Mouse (Mus musculus) neural tube, embryonic 15.5 days (tissue): ENCODE data around the gene Ppp1r13l. TPM values are rescaled to one million over a fixed set of nuclear protein-coding genes. Genes with fewer than 3 reads are reported as not detected.

Source experiments
- ATAC-seq: fragments of 200-750 bp; cut with Nextera tagmentation; 2 replicates; pipeline ENCODE4 v1.8.0; 2017; ENCODE audit warnings: mild to moderate bottlenecking, moderate TSS enrichment, moderate library complexity; ENCODE audit not compliant: low FRiP score
- H3K27ac ChIP-seq: fragments of 300-500 bp; sonication (generic); replicated peaks from 2 replicates; pipeline ENCODE4 v1.5.1; 2015; ENCODE audit warnings: mild to moderate bottlenecking, inconsistent platforms
- H3K27me3 ChIP-seq: fragments of 300-500 bp; sonication (generic); replicated peaks from 2 replicates; pipeline ENCODE4 v1.6.1; 2015; ENCODE audit warnings: inconsistent platforms
- H3K36me3 ChIP-seq: fragments of 300-500 bp; sonication (generic); 2 replicates; pipeline ENCODE4 v1.6.1; 2015; ENCODE audit warnings: inconsistent platforms
- H3K4me1 ChIP-seq: fragments of 300-500 bp; sonication (generic); 2 replicates; pipeline ENCODE4 v1.6.1; 2015; ENCODE audit warnings: inconsistent platforms
- H3K4me2 ChIP-seq: fragments of 300-500 bp; sonication (generic); 2 replicates; pipeline ENCODE4 v1.6.1; 2015; ENCODE audit warnings: inconsistent platforms, mild to moderate bottlenecking, moderate library complexity
- H3K4me3 ChIP-seq: fragments of 300-500 bp; sonication (generic); replicated peaks from 2 replicates; pipeline ENCODE4 v1.5.1; 2015; ENCODE audit warnings: mild to moderate bottlenecking, inconsistent platforms
- H3K9ac ChIP-seq: fragments of 300-500 bp; sonication (generic); replicated peaks from 2 replicates; pipeline ENCODE4 v1.6.1; 2015; ENCODE audit warnings: mild to moderate bottlenecking, inconsistent platforms
- H3K9me3 ChIP-seq: fragments of 300-500 bp; sonication (generic); replicated peaks from 2 replicates; pipeline ENCODE4 v1.6.1; 2016; ENCODE audit warnings: inconsistent platforms
- WGBS: fragments of 180-500 bp; shearing (Covaris S2); methylation state at CpG from one replicate; pipeline ENCODE4 v1.1.7; 2015; ENCODE audit warnings: mixed read lengths; 5-methylcytosine and 5-hydroxymethylcytosine counted together
- polyA plus RNA-seq: library from polyadenylated mRNA; unstranded; fragments of >200 nt; fragmentation: Nextera tagmentation; extraction: Ambion mirVana; gene quantifications from 2 replicates; pipeline ENCODE4 v1.2.1, GENCODE M21; 2015

Gene Ppp1r13l
- polyA plus RNA-seq, 1 experiment from 2014 or later = 1.9 TPM

- no peaks in the 10 kb centered on the region for H3K9me3 ChIP-seq
- no peak for ATAC-seq
- no peak overlapping the region for H3K9ac ChIP-seq
- no peaks in the 10 kb centered on the region; the same call in 1 of the 2 replicates for H3K27me3 ChIP-seq
- no peak overlapping the region for H3K27ac ChIP-seq
- no peak overlapping the region for H3K4me3 ChIP-seq
- peaks cover 48% of the 10 kb centered on the region for H3K36me3 ChIP-seq
- H3K4me1 ChIP-seq = peaks cover 27% of the 10 kb centered on the region
- WGBS = 71% methylated on average over 10 of the region's 10 CpGs
- H3K4me2 ChIP-seq = no peak overlapping the region
Observed at GRCm38 (mm10) chr7:19356311-19356710, 3.2 kb upstream of the Ppp1r13l start.

- Histone ChIP-seq H3K9ac (peak overlapping the region; percentile 62), H3K4me3 (peak overlapping the region; percentile 65), H3K27ac (no peak overlapping the region), H3K9me3 (no peaks in the 10 kb centered on the region), H3K36me3 (peaks cover 34% of the 10 kb centered on the region), H3K4me2 (peak overlapping the region; percentile 96), H3K4me1 (peaks cover 38% of the 10 kb centered on the region), H3K27me3 (peaks cover 11% of the 10 kb centered on the region)
- no peak for ATAC-seq
- WGBS = 94% methylated on average over 25 of the region's 25 CpGs
Observed at GRCm38 (mm10) chr7:19357381-19358375, 1.9 kb upstream of the Ppp1r13l start.

- no peak for ATAC-seq
- peak overlapping the region; percentile 96 for H3K4me2 ChIP-seq
- peak overlapping the region; percentile 62 for H3K9ac ChIP-seq
- no peaks in the 10 kb centered on the region for H3K9me3 ChIP-seq
- no peak overlapping the region for H3K27ac ChIP-seq
- 24% methylated on average over 13 of the region's 13 CpGs for WGBS
- H3K36me3 ChIP-seq = peaks cover 25% of the 10 kb centered on the region
- H3K4me3 ChIP-seq = peak overlapping the region; percentile 65
- peaks cover 38% of the 10 kb centered on the region for H3K4me1 ChIP-seq
- H3K27me3 ChIP-seq = peaks cover 16% of the 10 kb centered on the region
Observed at GRCm38 (mm10) chr7:19358634-19359033, 915 bp upstream of the Ppp1r13l start.

GRCm38 (mm10) chr7:19359892-19360641 lies 518 bp downstream of the Ppp1r13l start:
- peaks cover 38% of the 10 kb centered on the region for H3K4me1 ChIP-seq
- peaks cover 20% of the 10 kb centered on the region for H3K27me3 ChIP-seq
- peaks cover 14% of the 10 kb centered on the region for H3K36me3 ChIP-seq
- peak overlapping the region; percentile 65 for H3K4me3 ChIP-seq
- ATAC-seq = peak; percentile 83
- no peaks in the 10 kb centered on the region for H3K9me3 ChIP-seq
- H3K27ac ChIP-seq = peak overlapping the region; percentile 63
- H3K9ac ChIP-seq = peak overlapping the region; percentile 62
- peak overlapping the region; percentile 96 for H3K4me2 ChIP-seq
- WGBS = under 1% methylated on average over 45 of the region's 45 CpGs

GRCm38 (mm10) chr7:19360944-19361343 lies 1.4 kb downstream of the Ppp1r13l start:
- 1% methylated on average over 27 of the region's 27 CpGs for WGBS
- Histone ChIP-seq H3K4me1 (peaks cover 38% of the 10 kb centered on the region), H3K27me3 (peaks cover 20% of the 10 kb centered on the region), H3K4me3 (peak overlapping the region; percentile 65), H3K9me3 (no peaks in the 10 kb centered on the region), H3K4me2 (peak overlapping the region; percentile 96), H3K36me3 (peaks cover 8% of the 10 kb centered on the region), H3K9ac (peak overlapping the region; percentile 45), H3K27ac (peak overlapping the region; percentile 63; the same call in 1 of the 2 replicates)
- peak; percentile 45; the same call in 1 of the 2 replicates for ATAC-seq

- H3K27me3 ChIP-seq = peaks cover 20% of the 10 kb centered on the region
- ATAC-seq = no peak
- peak overlapping the region; percentile 96 for H3K4me2 ChIP-seq
- WGBS = 14% methylated on average over 16 of the region's 16 CpGs
- no peaks in the 10 kb centered on the region for H3K9me3 ChIP-seq
- no peak overlapping the region for H3K27ac ChIP-seq
- peak overlapping the region; percentile 65 for H3K4me3 ChIP-seq
- H3K36me3 ChIP-seq = peaks cover 3% of the 10 kb centered on the region; the same call in 1 of the 2 replicates
- H3K4me1 ChIP-seq = peaks cover 38% of the 10 kb centered on the region
- H3K9ac ChIP-seq = peak overlapping the region; percentile 45
Observed at GRCm38 (mm10) chr7:19361720-19362119, 2.2 kb downstream of the Ppp1r13l start.

- H3K9ac ChIP-seq = no peak overlapping the region
- peak overlapping the region; percentile 96 for H3K4me2 ChIP-seq
- WGBS = 49% methylated on average over 4 of the region's 4 CpGs
- no peak overlapping the region for H3K27ac ChIP-seq
- H3K4me1 ChIP-seq = peaks cover 38% of the 10 kb centered on the region
- no peak for ATAC-seq
- H3K4me3 ChIP-seq = 0 out of 2 replicates have a peak overlapping the region, but pooled peaks have one; percentile 65
- H3K36me3 ChIP-seq = no peaks in the 10 kb centered on the region; the same call in 1 of the 2 replicates
- no peaks in the 10 kb centered on the region for H3K9me3 ChIP-seq
- H3K27me3 ChIP-seq = peaks cover 20% of the 10 kb centered on the region
Observed at GRCm38 (mm10) chr7:19362276-19362675, 2.7 kb downstream of the Ppp1r13l start.

GRCm38 (mm10) chr7:19363881-19364280 lies 4.3 kb downstream of the Ppp1r13l start:
- Histone ChIP-seq H3K27ac (no peak overlapping the region), H3K4me2 (no peak overlapping the region), H3K27me3 (peaks cover 27% of the 10 kb centered on the region), H3K9ac (no peak overlapping the region), H3K36me3 (no peaks in the 10 kb centered on the region), H3K9me3 (no peaks in the 10 kb centered on the region), H3K4me3 (no peak overlapping the region), H3K4me1 (peaks cover 24% of the 10 kb centered on the region)
- 4% methylated on average over 18 of the region's 18 CpGs for WGBS
- no peak for ATAC-seq

GRCm38 (mm10) chr7:19365376-19365775 lies 5.8 kb downstream of the Ppp1r13l start:
- Histone ChIP-seq H3K4me2 (no peak overlapping the region), H3K4me1 (peaks cover 27% of the 10 kb centered on the region), H3K27ac (no peak overlapping the region), H3K36me3 (no peaks in the 10 kb centered on the region), H3K27me3 (peaks cover 30% of the 10 kb centered on the region), H3K4me3 (no peak overlapping the region), H3K9ac (no peak overlapping the region), H3K9me3 (no peaks in the 10 kb centered on the region)
- WGBS = 71% methylated on average over 4 of the region's 4 CpGs
- ATAC-seq = no peak

GRCm38 (mm10) chr7:19368380-19368779 lies 8.8 kb downstream of the Ppp1r13l start:
- no peak overlapping the region for H3K9ac ChIP-seq
- WGBS = 23% methylated on average over 16 of the region's 16 CpGs
- no peaks in the 10 kb centered on the region for H3K9me3 ChIP-seq
- no peak for ATAC-seq
- no peaks in the 10 kb centered on the region for H3K36me3 ChIP-seq
- no peak overlapping the region for H3K4me3 ChIP-seq
- H3K4me2 ChIP-seq = no peak overlapping the region
- peaks cover 7% of the 10 kb centered on the region for H3K4me1 ChIP-seq
- H3K27me3 ChIP-seq = peaks cover 17% of the 10 kb centered on the region; the same call in 1 of the 2 replicates
- no peak overlapping the region for H3K27ac ChIP-seq

- peak; percentile 80 for ATAC-seq
- no peak overlapping the region for H3K27ac ChIP-seq
- WGBS = 12% methylated on average over 46 of the region's 46 CpGs
Observed at GRCm38 (mm10) chr7:19369823-19370425, 10.4 kb downstream of the Ppp1r13l start.

More at GRCm38 (mm10) chr7:19369823-19370425, 10.4 kb downstream of the Ppp1r13l start:
- H3K27me3 ChIP-seq = peaks cover 10% of the 10 kb centered on the region; the same call in 1 of the 2 replicates
- H3K4me3 ChIP-seq = peak overlapping the region; percentile 48
- H3K4me2 ChIP-seq = peak overlapping the region; percentile 78
- peak overlapping the region; percentile 58 for H3K9ac ChIP-seq
- H3K4me1 ChIP-seq = peaks cover 7% of the 10 kb centered on the region
- H3K9me3 ChIP-seq = no peaks in the 10 kb centered on the region
- no peaks in the 10 kb centered on the region for H3K36me3 ChIP-seq
